Mouse (Mus musculus): ENCODE data around the gene Zfp423. TPM values are rescaled to one million over a fixed set of nuclear protein-coding genes. Genes with fewer than 3 reads are reported as not detected.

The Zfp423 gene
- polyA plus RNA-seq, 1 experiment from 2014 or later = 24.8 TPM

- WGBS = 7% methylated on average over 8 of the region's 8 CpGs
- Histone ChIP-seq H3K4me3 (peak overlapping the region; percentile 47), H3K36me3 (peaks cover 7% of the 10 kb centered on the region), H3K9me3 (replicated peaks) (no peaks in the 10 kb centered on the region), H3K27me3 (ENCODE audit: low read depth, poor library complexity, severe bottlenecking) (no peaks in the 10 kb centered on the region), H3K27ac (replicated peaks) (peak overlapping the region; percentile 87), H3K4me1 (peaks cover 76% of the 10 kb centered on the region)
- DNase-seq (ENCODE audit: low spot score) = no peak
Measured at GRCm38 (mm10) chr8:87939308-87939936, 20.0 kb downstream of the Zfp423 start.

DNA sequence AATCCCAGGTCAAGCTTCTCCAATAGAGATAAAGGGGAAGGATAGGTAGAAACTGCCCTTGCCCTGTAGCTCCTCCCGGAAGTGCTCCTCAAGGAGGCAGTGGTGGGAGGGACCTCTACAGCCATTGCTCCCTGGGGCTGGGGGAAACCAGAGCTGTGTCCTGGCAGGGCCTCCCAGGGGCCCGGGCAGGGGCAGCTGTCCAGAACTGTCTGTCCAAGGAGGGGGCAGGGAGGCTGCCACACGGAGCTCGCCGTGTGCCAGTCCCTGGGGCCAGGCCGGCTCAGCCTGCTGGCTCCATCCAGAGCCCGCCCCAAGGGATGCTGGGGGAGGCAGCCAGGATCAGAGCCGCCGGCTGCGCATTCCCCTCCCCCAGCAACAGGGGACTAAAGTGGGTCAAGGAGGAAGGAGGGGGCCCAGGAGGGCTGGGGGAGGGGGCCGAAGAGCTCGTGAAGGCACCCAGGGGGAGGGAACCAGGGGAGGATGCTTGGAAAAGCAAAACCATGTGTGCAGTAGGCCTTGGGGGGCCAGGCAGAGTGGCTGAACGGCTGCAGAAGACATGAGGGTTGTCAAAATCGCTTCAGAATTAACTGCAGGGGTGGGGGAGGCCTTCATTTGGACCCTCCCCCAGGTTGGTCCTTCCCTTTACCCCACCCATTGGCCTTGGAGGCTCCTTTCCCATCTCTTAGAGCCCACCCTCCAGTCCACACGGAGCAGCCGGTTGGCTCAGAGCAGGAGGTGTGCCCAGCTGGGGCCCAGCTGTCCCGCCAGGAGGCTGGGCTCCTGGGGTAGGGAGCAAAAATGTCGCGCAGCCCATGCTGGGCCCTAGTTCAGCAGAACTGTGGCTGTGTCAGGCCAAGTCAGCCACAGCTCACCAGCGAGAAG lies 20.8 kb downstream of the Zfp423 start:
- H3K27me3 ChIP-seq (ENCODE audit: low read depth, poor library complexity, severe bottlenecking) = no peaks in the 10 kb centered on the region
- DNase-seq (ENCODE audit: low spot score) = peak; percentile 58
- WGBS = under 1% methylated on average over 20 of the region's 20 CpGs
- H3K9me3 ChIP-seq (replicated peaks) = no peaks in the 10 kb centered on the region
- peaks cover 76% of the 10 kb centered on the region for H3K4me1 ChIP-seq
- peak overlapping the region; percentile 87 for H3K27ac ChIP-seq (replicated peaks)
- H3K4me3 ChIP-seq = peak overlapping the region; percentile 47
- H3K36me3 ChIP-seq = peaks cover 7% of the 10 kb centered on the region

DNA sequence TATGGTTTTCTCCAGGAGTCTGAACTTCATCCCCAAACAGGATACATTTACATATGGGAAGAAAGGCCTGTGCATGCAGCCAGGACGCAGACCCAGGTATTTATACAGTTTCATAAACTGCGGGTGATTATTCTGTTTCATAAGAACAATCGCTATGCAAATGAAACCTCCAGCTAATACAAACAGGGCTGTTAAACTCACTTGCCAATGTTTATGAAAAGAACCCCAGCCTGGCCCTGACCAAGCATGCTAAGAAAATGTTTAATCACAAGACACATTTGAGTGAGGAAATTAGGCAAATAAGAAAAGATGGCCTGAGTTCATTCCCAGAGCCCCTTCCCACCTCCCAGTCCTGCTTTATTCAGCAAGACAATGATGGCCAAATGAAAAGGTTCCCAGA lies 22.2 kb downstream of the Zfp423 start:
- Histone ChIP-seq H3K4me1 (peaks cover 79% of the 10 kb centered on the region), H3K27me3 (ENCODE audit: low read depth, poor library complexity, severe bottlenecking) (no peaks in the 10 kb centered on the region), H3K27ac (replicated peaks) (peak overlapping the region; percentile 87; the same call in 1 of the 2 replicates), H3K36me3 (no peaks in the 10 kb centered on the region; the same call in 1 of the 2 replicates), H3K9me3 (replicated peaks) (no peaks in the 10 kb centered on the region), H3K4me3 (no peak overlapping the region)
- 77% methylated on average over 3 of the region's 3 CpGs for WGBS
- DNase-seq (ENCODE audit: low spot score) = no peak

- no peak overlapping the region for H3K27ac ChIP-seq (replicated peaks)
- no peaks in the 10 kb centered on the region; the same call in 1 of the 2 replicates for H3K36me3 ChIP-seq
- H3K27me3 ChIP-seq (ENCODE audit: low read depth, poor library complexity, severe bottlenecking) = no peaks in the 10 kb centered on the region
- no peak for DNase-seq (ENCODE audit: low spot score)
- 89% methylated on average over 6 of the region's 6 CpGs for WGBS
- peaks cover 74% of the 10 kb centered on the region for H3K4me1 ChIP-seq
- no peaks in the 10 kb centered on the region for H3K9me3 ChIP-seq (replicated peaks)
- no peak overlapping the region for H3K4me3 ChIP-seq
Measured at GRCm38 (mm10) chr8:87935088-87935680, 24.2 kb downstream of the Zfp423 start.

DNA sequence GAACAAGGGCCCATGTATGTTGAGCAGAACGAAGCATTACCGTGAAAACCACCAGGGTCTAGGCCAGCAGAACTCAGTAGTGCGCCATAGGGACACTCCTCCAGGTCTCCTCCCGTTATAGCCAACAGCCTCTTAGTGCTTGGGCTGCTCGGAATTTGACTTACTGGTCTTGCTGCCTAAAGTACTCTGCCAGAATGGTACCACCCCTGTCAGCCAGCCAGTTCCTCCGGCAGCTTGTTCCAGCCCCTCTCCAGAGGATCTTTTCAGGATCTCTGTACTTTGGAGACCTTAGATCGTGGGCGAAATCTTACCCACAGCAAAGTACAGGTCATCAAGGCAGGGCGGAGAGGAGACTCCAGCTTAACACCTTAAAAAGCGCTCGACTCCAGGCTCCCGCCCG lies 25.2 kb downstream of the Zfp423 start:
- DNase-seq (ENCODE audit: low spot score) = no peak
- H3K27me3 ChIP-seq (ENCODE audit: low read depth, poor library complexity, severe bottlenecking) = no peaks in the 10 kb centered on the region
- peaks cover 72% of the 10 kb centered on the region for H3K4me1 ChIP-seq
- no peaks in the 10 kb centered on the region for H3K9me3 ChIP-seq (replicated peaks)
- peak overlapping the region; percentile 76 for H3K27ac ChIP-seq (replicated peaks)
- no peaks in the 10 kb centered on the region; the same call in 1 of the 2 replicates for H3K36me3 ChIP-seq
- WGBS = 74% methylated on average over 13 of the region's 13 CpGs
- H3K4me3 ChIP-seq = no peak overlapping the region

DNA sequence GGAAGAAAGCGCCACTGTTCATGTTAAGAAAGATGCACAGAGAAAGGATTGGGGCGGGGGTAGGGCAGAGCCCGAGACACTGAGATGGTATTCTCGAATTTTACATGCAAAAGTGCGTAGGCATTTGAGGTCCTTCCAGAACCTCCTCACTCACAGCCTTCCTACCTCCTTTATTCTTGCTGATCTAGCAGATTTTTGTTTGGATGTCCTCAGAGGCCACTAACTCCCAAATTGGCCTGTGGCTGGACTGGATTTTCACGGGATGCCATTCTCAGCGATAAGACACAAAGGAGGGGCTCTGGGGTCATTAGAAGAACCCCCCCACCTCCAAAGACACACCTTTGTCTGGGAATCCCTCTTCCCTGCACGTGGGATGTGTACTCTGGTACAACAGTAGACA lies 25.6 kb downstream of the Zfp423 start:
- no peak for DNase-seq (ENCODE audit: low spot score)
- 65% methylated on average over 8 of the region's 8 CpGs for whole genome bisulfite sequencing
- Histone ChIP-seq H3K9me3 (replicated peaks) (no peaks in the 10 kb centered on the region), H3K4me1 (peaks cover 72% of the 10 kb centered on the region), H3K36me3 (no peaks in the 10 kb centered on the region; the same call in 1 of the 2 replicates), H3K4me3 (0 out of 2 replicates have a peak overlapping the region, but pooled peaks have one; percentile 25), H3K27ac (replicated peaks) (peak overlapping the region; percentile 76), H3K27me3 (ENCODE audit: low read depth, poor library complexity, severe bottlenecking) (no peaks in the 10 kb centered on the region)

DNA sequence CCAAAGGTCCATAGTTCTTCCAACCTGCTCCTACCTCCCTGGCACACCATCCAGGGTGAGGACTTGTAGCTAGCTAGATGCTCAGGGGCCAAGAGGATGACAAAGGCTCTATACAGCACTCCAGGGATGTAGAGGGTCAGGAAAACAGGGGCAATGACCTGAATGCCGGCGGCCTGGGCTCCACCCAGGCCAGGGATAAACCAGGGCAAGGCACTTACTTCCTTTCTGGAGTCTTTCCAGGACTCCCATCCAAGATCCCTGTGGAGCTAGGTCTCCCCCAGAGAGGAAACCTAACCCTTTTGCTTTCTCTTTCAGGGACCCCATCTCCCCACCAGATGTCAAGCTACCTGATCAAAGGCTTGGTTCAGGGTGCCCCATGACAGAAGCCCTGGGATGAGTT lies 30.5 kb downstream of the Zfp423 start:
- WGBS = 33% methylated on average over 2 of the region's 2 CpGs
- Histone ChIP-seq H3K36me3 (peaks cover 10% of the 10 kb centered on the region; the same call in 1 of the 2 replicates), H3K4me3 (no peak overlapping the region), H3K9me3 (replicated peaks) (no peaks in the 10 kb centered on the region), H3K27ac (replicated peaks) (0 out of 2 replicates have a peak overlapping the region, but pooled peaks have one; percentile 19), H3K4me1 (peaks cover 61% of the 10 kb centered on the region), H3K27me3 (ENCODE audit: low read depth, poor library complexity, severe bottlenecking) (no peaks in the 10 kb centered on the region)
- DNase-seq (ENCODE audit: low spot score) = no peak

DNA sequence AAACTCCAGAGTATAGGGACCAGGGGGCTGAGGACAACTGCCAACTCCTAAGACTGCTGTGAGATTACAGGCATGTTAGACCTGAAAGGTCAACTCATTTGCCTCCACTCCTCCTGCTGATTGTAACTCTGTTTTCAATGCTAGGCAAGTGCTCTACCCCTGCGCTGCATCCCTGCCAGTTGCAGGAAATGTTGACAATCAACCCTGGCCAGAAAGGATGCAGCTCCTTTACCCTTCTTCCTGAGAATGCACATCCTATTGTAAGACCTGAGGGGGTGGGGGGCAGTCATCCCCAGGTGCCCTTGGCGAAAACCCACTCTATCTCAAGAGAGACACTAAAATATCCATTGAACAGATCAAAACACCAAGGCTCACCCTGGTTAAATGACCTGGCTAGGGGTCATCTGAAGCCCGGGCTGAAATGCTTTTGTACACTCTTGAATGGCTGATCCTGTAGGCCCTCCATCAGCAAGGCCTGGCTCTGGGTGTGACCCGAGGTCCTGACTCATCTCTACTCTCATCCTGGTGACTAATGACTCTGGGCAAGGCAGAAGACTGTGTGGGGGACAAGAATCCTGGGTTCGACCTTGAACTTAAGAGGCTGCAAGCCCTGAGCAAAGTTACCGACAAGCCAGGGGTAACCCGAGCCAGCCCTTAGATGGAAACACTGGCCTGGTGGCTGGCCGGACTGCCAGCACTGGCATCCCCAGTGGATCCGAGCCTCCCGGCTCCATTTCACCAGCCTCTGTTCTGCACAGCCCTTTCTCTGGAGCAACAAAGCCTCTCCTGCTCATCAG lies 32.2 kb downstream of the Zfp423 start:
- Histone ChIP-seq H3K27ac (replicated peaks) (peak overlapping the region; percentile 46; the same call in 1 of the 2 replicates), H3K9me3 (replicated peaks) (no peaks in the 10 kb centered on the region), H3K36me3 (peaks cover 14% of the 10 kb centered on the region; the same call in 1 of the 2 replicates), H3K4me1 (peaks cover 51% of the 10 kb centered on the region), H3K27me3 (ENCODE audit: low read depth, poor library complexity, severe bottlenecking) (no peaks in the 10 kb centered on the region), H3K4me3 (no peak overlapping the region)
- DNase-seq (ENCODE audit: low spot score) = no peak
- 73% methylated on average over 10 of the region's 10 CpGs for WGBS

DNA sequence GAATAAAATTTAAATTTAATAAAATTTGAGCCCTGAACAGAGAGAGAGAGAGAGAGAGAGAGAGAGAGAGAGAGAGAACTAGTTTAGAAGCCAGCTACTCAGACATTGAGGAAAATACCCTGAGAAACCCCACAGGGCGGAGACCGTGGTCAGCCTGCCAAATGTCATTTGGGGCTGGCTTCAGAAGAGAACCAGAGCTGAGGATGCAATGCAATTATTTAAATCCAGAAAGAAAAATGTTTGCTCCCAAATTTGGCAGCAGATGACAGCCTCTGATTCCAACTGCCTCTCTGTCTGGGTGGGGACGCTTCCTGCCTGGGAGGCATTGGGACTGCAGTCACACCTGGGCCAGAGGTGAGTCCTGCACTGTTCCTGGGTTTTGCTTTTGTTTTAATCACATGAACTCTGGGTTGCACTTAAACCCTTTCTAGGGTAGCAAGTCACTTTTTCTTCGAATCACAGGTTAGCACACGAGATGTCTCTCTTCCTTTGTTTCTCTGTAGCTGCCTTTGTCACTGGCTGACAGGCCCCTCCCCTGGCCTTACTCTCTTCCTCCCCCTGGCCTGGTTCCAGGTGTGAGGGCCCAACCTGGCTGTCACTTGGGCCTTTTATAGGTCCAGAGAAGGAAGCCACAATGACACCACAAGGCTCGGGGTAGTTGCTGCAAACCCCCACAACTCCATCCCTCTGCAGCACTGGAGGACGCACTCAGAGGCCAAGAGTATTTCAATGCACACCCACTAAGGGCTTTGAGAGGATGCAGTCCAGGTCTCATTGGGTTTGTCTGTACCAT lies 33.1 kb downstream of the Zfp423 start:
- WGBS = 81% methylated on average over 7 of the region's 7 CpGs
- peak overlapping the region; percentile 38; the same call in 1 of the 2 replicates for H3K27ac ChIP-seq (replicated peaks)
- H3K4me1 ChIP-seq = peaks cover 54% of the 10 kb centered on the region

GRCm38 (mm10) chr8:87922936-87923335 lies 36.5 kb downstream of the Zfp423 start:
- no peak overlapping the region for H3K27ac ChIP-seq (replicated peaks)
- peaks cover 26% of the 10 kb centered on the region for H3K36me3 ChIP-seq
- H3K4me3 ChIP-seq = no peak overlapping the region
- no peaks in the 10 kb centered on the region for H3K27me3 ChIP-seq (ENCODE audit: low read depth, poor library complexity, severe bottlenecking)
- no peak for DNase-seq (ENCODE audit: low spot score)
- 92% methylated on average over 6 of the region's 6 CpGs for WGBS
- peaks cover 54% of the 10 kb centered on the region for H3K4me1 ChIP-seq
- H3K9me3 ChIP-seq (replicated peaks) = no peaks in the 10 kb centered on the region

More for the DNA sequence above, 33.1 kb downstream of the Zfp423 start:
- Histone ChIP-seq H3K36me3 (peaks cover 23% of the 10 kb centered on the region), H3K4me3 (no peak overlapping the region), H3K9me3 (replicated peaks) (no peaks in the 10 kb centered on the region), H3K27me3 (ENCODE audit: low read depth, poor library complexity, severe bottlenecking) (no peaks in the 10 kb centered on the region)
- no peak for DNase-seq (ENCODE audit: low spot score)

- 84% methylated on average over 6 of the region's 6 CpGs for WGBS
- Histone ChIP-seq H3K36me3 (peaks cover 26% of the 10 kb centered on the region), H3K4me1 (peaks cover 54% of the 10 kb centered on the region), H3K4me3 (no peak overlapping the region), H3K9me3 (replicated peaks) (no peaks in the 10 kb centered on the region), H3K27me3 (ENCODE audit: low read depth, poor library complexity, severe bottlenecking) (no peaks in the 10 kb centered on the region), H3K27ac (replicated peaks) (no peak overlapping the region)
- no peak for DNase-seq (ENCODE audit: low spot score)
Measured at GRCm38 (mm10) chr8:87922446-87922845, 36.9 kb downstream of the Zfp423 start.
